Mouse (Mus musculus) frontal cortex, postnatal 10 days (tissue): ENCODE measurements around the gene Mt1.

Source experiments
- DNase-seq, 2 experiments: peaks; one replicate each; pipeline ENCODE4 v3.0.0; 2022; ENCODE audit warnings: low spot score in 2 of 2, mixed read lengths in 1 of 2

The Mt1 gene

DNA sequence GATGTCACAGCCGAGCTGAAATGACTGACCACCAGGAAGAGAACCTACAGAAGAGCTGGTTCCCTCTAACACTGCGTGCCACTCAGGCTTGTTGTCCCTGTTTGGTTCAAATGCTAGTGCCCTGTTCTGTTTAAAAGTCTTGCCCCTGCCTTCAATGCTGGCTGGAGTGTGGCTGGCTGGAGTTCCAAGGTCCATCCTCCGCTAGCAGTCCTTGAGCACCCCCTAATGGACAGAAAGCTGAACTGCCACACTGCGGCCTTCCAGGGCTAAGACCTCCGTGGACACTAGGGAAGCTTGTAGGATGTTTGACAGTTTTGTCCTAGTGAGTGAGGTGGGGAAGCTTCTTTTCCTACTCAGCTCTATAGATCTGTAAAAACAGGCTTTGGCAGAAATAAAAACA is 26.9 kb downstream of the Mt1 start:
- peak in 1 of 2 experiments; percentile 53 for DNase-seq

DNA sequence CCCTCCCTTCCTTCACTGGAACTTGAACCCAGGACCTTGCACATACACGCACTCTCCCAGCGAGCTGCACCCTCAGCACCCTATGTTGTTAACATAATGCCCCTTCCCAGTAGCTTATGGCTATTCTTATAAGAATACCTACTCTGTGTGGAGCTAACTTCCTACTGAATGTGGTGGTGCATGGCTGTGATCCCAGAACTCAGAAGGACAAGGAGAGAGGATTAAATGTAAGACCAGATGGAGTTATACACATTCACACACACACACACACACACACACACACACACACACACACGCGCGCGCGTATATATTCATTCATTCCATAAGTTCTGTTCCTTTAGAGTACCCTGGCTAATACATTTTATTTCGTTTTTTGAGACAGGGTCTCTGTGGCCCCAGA is 27.4 kb downstream of the Mt1 start:
- no peak for DNase-seq

DNA sequence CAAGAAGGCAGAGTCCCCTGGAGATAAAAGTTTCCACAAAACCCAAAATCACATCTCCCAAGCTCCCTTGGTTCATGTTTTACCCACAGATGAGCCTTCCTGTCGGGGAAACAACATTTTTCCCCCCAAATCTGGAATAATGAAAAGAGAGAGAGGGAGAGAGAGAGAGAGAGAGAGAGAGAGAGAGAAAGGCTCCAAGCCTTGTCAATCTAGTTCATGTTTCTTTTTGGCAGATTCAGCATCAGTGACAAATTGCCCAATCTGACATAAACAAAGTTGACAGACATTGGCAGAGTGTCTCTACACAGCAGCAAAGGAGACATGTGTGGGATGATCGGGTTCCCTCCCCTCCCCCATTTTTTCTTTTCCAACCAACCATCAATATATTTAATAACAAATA is 28.6 kb downstream of the Mt1 start:
- DNase-seq, result no peak

DNA sequence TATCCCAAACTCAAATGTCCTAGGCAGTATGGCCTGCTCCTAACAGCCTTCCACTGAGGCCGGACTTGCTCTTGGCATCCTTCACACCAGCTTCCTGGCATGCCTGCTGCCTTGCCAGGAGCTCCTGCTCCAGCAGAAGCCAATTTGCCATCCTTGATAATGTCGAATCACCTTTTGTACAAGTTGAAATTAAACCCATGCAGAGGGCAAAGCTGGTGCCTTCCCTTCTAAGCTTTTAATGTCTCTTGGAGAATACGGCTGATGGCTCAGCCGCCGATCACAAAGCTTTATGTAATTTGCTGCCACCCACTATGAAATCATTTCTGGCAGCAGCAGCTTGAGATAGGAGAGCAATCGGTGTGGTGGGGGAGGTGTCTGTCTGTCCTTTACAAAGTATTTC is 30.8 kb downstream of the Mt1 start:
- DNase-seq, result no peak

DNA sequence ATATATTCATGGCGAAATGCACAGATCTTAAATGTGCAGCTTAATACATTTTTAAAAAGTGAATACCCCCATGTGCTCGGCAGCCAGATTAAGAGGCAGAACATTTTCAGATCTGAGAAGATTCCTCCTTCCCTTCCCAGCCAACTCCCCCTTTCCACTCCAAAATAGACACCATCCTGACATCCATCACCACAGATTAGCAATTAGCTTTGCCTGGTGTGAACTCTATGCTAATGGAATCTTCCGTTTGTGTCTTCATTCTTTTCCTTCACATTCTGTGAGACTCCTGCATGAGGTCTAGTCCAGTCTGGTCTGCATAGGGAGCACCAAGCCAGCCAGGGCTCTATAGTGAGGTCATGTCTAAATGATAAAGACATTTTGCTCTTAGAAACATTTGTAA is 31.3 kb downstream of the Mt1 start:
- no peak for DNase-seq

DNA sequence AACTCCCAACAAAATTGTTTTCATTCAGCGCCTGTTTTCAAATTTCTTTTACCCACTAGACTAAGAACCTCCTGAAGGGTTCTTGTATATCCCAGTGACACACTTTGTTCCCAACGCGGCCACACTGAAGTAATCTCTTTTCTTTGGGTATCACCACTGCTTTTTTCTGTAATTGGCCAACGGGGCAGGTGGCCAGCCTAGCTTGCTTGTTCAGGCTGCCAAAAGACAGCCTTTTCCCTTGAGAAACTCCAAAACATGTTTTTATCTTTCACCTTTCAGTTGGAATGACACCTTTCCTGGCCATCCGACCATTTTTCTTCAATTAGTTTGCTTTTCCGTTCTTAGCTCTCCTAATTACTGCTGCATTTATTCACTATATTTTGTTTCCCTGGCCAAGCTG is 34.9 kb downstream of the Mt1 start:
- no peak for DNase-seq

DNA sequence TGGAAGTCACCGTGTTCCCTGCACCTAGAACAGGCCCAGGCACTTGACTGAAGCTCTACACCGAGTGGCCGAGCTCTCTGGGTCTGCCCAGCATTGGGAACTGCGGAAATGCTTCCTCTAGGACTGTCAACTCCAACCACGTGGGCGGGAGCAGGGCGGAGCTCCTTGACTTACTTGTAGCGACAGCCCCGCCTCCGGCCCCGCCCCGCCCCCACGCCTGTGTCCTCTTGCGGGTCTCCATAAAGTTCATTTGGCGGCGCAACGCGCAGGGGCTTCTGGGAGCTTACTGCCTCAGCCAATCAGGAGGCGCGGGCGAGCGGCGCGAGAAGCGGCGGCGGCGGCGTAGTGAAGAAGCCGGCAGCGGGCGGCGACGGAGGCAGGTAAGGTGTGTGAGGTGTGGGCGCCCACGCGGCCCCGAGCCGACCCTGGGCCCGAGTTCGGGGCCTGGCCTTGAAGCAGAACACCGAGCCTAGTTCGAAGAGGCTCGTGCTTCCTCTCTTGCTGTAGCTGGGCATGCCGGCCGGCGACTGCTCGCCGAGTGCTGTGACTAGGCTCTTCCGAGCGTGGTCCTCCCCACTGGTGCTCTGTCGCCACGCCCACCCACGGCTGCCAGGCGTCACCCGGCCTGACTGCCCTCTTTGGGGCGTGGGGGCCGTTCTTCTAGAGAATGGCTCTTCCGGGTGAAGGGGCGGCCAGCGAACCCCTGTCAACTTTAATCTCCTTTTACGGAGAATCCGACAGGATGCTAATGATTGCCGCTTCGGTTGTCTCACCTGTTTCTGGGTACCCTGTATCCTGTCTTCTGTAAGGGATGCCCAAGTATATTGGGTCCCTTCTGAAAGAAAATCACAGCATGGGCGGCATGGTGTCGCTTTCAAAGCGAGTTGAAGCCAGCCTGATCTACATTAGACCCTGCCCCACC is 35.6 kb downstream of the Mt1 start, which contains the start of gene Nup93:
TSS of gene Nup93 (plus strand) at position 313 of the 922 bp plus-strand sequence.
- peak; percentile 96 to 99 for DNase-seq

DNA sequence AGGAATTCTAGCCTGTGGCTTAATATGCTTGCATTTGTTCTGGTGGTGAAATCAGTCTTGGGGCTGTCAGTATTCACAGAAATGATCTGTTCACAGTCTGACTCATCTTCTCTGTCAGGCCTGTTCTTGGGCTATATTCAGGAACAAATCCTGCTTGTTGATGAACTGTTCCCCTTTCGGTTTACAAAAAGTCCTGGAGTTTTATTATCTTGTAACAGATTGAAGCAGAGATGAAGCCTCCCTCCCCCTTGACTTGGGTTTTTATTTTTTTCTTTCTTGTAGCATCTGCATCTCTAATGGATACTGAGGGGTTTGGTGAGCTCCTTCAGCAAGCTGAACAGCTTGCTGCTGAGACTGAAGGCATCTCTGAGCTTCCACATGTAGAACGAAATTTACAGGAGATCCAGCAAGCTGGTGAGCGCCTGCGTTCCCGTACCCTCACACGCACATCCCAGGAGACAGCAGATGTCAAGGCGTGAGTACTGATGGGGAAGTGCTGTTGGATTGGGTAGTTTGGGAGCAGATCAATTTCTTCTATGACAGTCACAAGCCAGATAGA is 48.6 kb downstream of the Mt1 start:
- DNase-seq, result no peak
